Mouse (Mus musculus) neutrophil, adult 59 days (primary cell): ENCODE results near the gene Fam131a. TPM values are rescaled to one million over a fixed set of nuclear protein-coding genes. Genes with fewer than 3 reads are reported as not detected.

Experiments used
- total RNA-seq, 2 experiments: library from RNA; stranded (reverse); gene quantifications; 1 replicate in 1 of 2; 2 replicates in 1 of 2; pipeline ENCODE4 v1.2.4; 2023

Fam131a gene
- 1 to 10 TPM; 1.0 to 1.2 TPM for total RNA-seq

GRCm38 (mm10) chr16:20693111-20693701 is at the start of gene Fam131a:
TSS of gene Fam131a (plus strand) at chr16:20693241.

DNA sequence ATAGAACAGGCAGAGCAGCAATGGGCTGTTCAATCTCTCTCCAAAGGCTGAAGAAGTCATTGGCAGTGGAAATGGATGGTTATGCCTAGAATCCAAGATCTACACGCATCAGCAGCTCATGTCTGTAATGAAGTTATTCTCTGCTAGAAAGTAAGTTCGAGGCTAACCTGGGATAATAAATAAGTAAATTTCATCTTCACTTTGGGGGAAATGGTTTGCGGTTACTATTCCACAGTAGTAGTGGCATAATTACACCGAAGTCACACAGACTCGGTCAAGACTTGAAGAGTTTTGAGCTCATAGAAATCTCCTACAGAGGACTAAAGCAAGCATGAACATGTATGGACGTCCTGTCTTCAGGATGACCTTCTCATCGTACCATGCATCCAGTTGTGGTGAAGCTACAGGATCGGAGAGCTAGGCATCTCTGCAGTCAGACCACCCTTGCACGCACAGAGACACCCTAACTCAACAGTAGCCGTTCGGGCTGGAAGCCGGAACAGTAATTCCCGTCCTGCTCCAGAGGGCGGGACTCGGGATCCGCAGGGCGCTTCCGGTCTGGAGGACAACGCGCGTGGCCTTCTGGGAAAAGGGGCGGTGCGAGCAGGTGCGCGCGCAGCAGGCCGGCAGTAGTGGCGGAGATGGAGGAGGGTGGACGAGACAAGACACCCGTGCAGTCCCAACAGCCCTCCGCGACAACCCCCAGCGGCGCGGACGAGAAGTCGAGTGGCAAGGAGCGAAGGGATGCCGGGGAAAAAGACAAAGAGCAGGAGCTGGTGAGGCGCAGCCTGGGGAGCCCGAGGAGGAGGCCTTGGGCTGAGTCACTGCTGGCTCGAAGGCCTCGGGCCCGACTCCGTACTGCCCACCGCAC is 41.7 kb upstream of the Fam131a start, which contains the start of gene Psmd2:
Gene Psmd2 (plus strand): TSS at position 577 of the 871 bp plus-strand sequence.

DNA sequence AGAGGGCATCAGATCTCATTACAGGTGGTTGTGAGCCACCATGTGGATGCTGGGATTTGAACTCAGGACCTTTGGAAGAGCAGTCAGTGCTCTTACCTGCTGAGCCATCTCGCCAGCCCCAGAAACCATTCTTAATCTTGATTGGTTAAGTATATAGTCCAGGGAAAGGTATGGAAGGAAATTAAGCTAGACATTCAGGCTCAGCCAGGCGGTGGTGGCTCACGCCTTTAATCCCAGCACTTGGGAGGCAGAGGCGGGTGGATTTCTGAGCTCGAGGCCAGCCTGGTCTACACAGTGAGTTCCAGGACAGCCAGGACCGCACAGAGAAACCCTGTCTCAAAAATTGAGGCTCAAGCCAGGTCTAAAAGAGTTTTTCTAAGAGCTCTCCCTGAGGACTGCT is 25.0 kb upstream of the Fam131a start, which contains the start of gene Eif4g1:
Gene Eif4g1 (plus strand): TSS at position 301 of the 400 bp plus-strand sequence.

GRCm38 (mm10) chr16:20717181-20717977 is 24.3 kb downstream of the Fam131a start, which contains the start of the genes Polr2h and Clcn2:
TSS of gene Polr2h (plus strand) at chr16:20717665.
TSS of gene Clcn2 (minus strand) at chr16:20717746.

DNA sequence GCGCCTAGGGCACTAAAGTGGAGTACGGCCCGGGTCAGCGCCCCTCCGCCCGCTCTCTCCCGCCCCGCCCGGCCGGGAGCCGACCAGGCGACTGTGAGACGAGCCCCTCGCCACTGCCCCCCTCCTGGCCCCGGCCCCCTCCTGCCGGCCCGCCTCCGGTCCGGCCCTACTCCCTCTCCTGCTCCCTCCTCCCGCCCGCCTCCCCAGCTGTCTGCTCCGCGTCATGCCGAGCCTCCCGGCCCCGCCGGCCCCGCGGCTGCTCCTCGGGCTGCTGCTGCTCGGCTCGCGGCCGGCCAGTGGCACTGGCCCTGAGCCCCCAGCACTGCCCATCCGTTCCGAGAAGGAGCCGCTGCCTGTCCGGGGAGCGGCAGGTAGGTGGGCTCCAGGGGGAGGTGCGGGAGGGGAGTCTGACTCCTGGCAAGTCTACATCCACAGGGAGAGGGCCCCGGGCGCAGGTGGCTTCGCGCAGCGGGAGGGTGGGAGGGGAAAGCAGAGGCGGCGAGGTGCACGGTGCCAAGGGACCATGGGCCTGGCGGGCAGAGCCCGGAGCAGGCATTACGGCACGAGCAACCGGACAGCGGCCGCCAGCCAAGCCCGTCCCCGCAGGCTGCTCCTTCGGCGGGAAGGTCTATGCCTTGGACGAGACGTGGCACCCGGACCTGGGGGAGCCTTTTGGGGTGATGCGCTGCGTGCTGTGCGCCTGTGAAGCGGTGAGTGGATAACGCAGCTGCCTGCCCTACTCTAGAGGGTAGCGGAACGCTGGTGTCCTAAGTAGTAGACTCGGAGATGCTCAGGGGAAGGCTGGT is 40.1 kb downstream of the Fam131a start, which contains the start of gene Chrd:
Gene Chrd (plus strand): TSS at position 203 of the 806 bp plus-strand sequence.

DNA sequence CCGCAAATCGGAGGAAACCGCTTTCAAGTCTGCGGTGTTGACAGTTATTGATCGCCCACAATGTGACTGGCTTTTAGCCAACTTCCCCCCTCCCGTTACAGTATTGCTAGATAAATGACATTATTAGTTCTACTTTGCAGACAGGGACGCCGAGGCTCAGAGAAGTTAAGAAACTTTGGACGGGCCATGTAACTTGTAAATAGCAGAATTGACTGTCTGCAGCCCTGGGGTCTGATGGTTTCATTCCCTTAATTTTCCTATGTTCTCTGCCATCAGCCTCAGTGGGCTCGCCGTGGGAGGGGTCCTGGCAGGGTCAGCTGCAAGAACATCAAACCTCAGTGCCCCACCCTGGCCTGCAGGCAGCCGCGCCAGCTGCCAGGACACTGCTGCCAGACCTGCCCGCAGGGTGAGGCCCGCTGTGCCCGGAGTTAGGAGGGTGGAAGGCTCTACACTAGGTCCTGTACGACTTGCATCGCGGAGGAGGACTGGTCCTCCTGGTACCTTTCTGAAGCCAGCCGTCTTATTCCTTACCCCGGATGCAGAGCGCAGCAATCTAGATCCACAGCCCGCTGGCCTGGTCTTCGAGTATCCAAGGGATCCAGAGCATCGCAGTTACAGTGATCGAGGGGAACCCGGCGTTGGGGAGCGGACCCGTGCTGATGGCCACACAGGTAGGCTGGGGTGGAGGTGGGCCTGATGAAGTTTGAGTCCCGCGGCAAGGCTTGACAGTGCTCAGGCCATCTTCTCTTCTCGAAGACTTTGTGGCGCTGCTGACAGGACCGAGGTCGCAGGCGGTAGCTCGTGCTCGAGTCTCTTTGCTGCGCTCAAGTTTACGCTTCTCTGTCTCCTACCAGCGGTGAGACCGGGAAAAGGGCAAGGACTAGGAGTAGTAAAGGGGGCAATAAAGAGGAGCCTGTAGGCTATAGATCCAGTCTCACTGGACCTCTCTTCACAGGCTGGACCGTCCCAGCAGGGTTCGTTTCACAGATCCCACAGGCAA is 41.0 kb downstream of the Fam131a start, which contains the start of gene Thpo:
Gene Thpo (minus strand): TSS at position 781 of the 1,000 bp plus-strand sequence.

Other genes starting within 250 kb of the Fam131a start
- gene Eif2b5, start 194.4 kb upstream of the Fam131a start, total RNA-seq = 10 to 100 TPM; 18.3 to 27.1 TPM
- 10 to 100 TPM; 26.6 to 29.9 TPM for gene Dvl3, start 176.3 kb upstream of the Fam131a start, total RNA-seq
- gene Ap2m1, start 157.8 kb upstream of the Fam131a start, total RNA-seq = 100 to 1,000 TPM; 193 to 201 TPM
- 10 to 100 TPM; 41.3 to 50.8 TPM for gene Abcf3, start 144.7 kb upstream of the Fam131a start, total RNA-seq
- gene Vwa5b2, start 103.8 kb upstream of the Fam131a start, total RNA-seq = under 1 TPM in 1 of 2 experiments, not detected in 1; 0.22 TPM
- gene Eef1akmt4, start 81.6 kb upstream of the Fam131a start, total RNA-seq = 1 to 10 TPM; 2.8 to 2.9 TPM
- not detected for gene Gm49333, start 81.6 kb upstream of the Fam131a start, total RNA-seq
- 1 to 10 TPM; 4.9 to 5.4 TPM for gene Alg3, start 81.5 kb upstream of the Fam131a start, total RNA-seq
- gene Camk2n2, start 72.0 kb upstream of the Fam131a start, total RNA-seq = under 1 TPM; 0.64 to 0.68 TPM
- not detected for gene Ece2, start 63.4 kb upstream of the Fam131a start, total RNA-seq
- gene Psmd2, start 41.6 kb upstream of the Fam131a start, total RNA-seq = 100 to 1,000 TPM in 1 of 2 experiments, 10 to 100 TPM in 1; 94.0 to 105 TPM
- gene Eif4g1, start 24.9 kb upstream of the Fam131a start, total RNA-seq = 100 to 1,000 TPM; 159 to 168 TPM
- 1 to 10 TPM; 9.0 to 9.9 TPM for gene Polr2h, start 24.4 kb downstream of the Fam131a start, total RNA-seq
- gene Clcn2, start 24.5 kb downstream of the Fam131a start, total RNA-seq = 1 to 10 TPM; 1.5 to 3.5 TPM
- gene Chrd, start 39.9 kb downstream of the Fam131a start, total RNA-seq = not detected
- gene Thpo, start 41.3 kb downstream of the Fam131a start, total RNA-seq = not detected